Mouse (Mus musculus) bone marrow macrophage, adult 2 months (primary cell): ENCODE results near the gene Gm21454. TPM values are rescaled to one million over a fixed set of nuclear protein-coding genes. Genes with fewer than 3 reads are reported as not detected.
"Not testable (repeated sequence)": the region's sequence is repeated elsewhere in the genome, so short reads cannot be mapped to it uniquely, and the experiment has no call there.

Source experiments
- H3K27ac ChIP-seq: 2 replicates; pipeline ENCODE4 v1.5.1; 2012; ENCODE audit warnings: low read depth, low read length; ENCODE audit not compliant: insufficient read depth
- H3K4me1 ChIP-seq: 2 replicates; pipeline ENCODE4 v1.6.1; 2012; ENCODE audit warnings: low read length; ENCODE audit not compliant: control insufficient read depth, insufficient read depth
- H3K4me3 ChIP-seq: 2 replicates; pipeline ENCODE4 v1.5.1; 2012; ENCODE audit warnings: mild to moderate bottlenecking, low read length, moderate library complexity; ENCODE audit not compliant: insufficient read depth
- polyA plus RNA-seq: library from polyadenylated mRNA; stranded (reverse); fragments of >200 nt; gene quantifications from 2 replicates; pipeline ENCODE4 v1.2.4, GENCODE M21; 2012; ENCODE audit not compliant: missing spikeins, insufficient read depth, insufficient read length

The Gm21454 gene
- polyA plus RNA-seq, result not detected in 2 replicates

DNA sequence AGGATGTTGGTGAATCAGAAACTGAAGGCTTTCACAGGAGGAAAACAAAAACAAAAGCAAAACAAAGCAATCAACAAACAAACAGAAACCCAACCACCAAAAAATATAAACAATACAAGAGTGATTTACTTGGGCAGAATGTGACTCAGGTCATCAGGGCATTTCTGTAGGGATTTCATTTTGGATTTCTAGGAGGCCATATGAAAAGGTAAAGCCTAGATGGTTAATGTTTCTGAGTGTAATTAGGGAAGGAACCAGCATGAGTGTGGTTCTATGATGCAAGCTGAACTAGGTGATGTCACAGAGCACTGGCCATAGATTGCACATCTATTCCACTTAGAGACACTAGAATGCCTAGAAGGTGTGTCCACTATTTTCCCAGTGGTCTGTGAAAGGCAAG lies at the start of gene Gm21454, which contains the start of gene Gm21440:
Gene Gm21454 (plus strand): TSS at position 352 of the 400 bp plus-strand sequence.
Gene Gm21440 (plus strand): TSS at position 301 of the 400 bp plus-strand sequence.
- not testable (repeated sequence) for H3K27ac ChIP-seq, H3K4me3 ChIP-seq

DNA sequence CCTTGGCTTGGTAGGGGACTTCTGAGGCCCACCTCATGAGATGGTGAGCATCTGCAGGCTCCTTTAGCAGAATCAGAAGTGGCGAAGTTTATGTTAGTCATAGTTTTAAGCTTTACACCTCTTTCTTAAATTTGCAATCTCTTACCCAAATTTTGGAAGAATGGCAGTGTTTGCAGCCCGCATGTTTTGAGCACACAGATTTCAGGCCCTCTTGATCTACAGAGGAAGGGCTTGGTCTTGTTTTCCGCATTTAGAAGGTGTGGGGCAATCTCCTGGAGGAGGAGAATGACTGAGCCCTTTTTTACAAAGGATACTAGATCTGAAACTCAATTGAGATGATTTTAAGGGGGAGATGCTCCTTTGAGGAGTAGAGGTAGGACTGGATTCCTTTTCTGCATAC lies 28.4 kb upstream of the Gm21454 start, which contains the start of gene Gm21828:
Gene Gm21828 (minus strand): TSS at position 101 of the 400 bp plus-strand sequence.
- H3K27ac ChIP-seq, H3K4me1 ChIP-seq, H3K4me3 ChIP-seq: not testable (repeated sequence)

More for the DNA sequence above, at the start of gene Gm21454, which contains the start of gene Gm21440:
- H3K4me1 ChIP-seq, result not testable (repeated sequence)

DNA sequence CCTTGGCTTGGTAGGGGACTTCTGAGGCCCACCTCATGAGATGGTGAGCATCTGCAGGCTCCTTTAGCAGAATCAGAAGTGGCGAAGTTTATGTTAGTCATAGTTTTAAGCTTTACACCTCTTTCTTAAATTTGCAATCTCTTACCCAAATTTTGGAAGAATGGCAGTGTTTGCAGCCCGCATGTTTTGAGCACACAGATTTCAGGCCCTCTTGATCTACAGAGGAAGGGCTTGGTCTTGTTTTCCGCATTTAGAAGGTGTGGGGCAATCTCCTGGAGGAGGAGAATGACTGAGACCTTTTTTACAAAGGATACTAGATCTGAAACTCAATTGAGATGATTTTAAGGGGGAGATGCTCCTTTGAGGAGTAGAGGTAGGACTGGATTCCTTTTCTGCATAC lies 96.7 kb downstream of the Gm21454 start, which contains the start of gene Gm21725:
Gene Gm21725 (minus strand): TSS at position 101 of the 400 bp plus-strand sequence.
- not testable (repeated sequence) for H3K27ac ChIP-seq, H3K4me3 ChIP-seq, H3K4me1 ChIP-seq

Other genes starting within 250 kb of the Gm21454 start
- gene Gm20807, start 209.6 kb upstream of the Gm21454 start, polyA plus RNA-seq, result not detected in 2 replicates
- not detected in 2 replicates for gene Gm21891, start 119.0 kb upstream of the Gm21454 start, polyA plus RNA-seq
- gene Gm21425, start 90.5 kb upstream of the Gm21454 start, polyA plus RNA-seq, result not detected in 2 replicates
- gene Gm21828, start 28.5 kb upstream of the Gm21454 start, polyA plus RNA-seq, result not detected in 2 replicates
- gene Gm21440, start 51 bp upstream of the Gm21454 start, polyA plus RNA-seq, result not detected in 2 replicates
- not detected in 2 replicates for gene Gm21725, start 96.6 kb downstream of the Gm21454 start, polyA plus RNA-seq
- not detected in 2 replicates for gene Gm21866, start 213.1 kb downstream of the Gm21454 start, polyA plus RNA-seq
- gene Gm20773, start 241.6 kb downstream of the Gm21454 start, polyA plus RNA-seq, result not detected in 2 replicates